Mouse (Mus musculus) telencephalon, adult 2 months (tissue): ENCODE measurements at regions not wholly inside any gene's neighbourhood (a gene's known extent, or its start where the extent isn't known, plus 50 kb on each side); places are given as distances from the start of the nearest gene placed in this dataset.

ENCODE experiments used
- DNase-seq: peaks from one replicate; pipeline ENCODE4 v3.0.0-alpha.2; 2011; ENCODE audit warnings: low read depth, low spot score

- DNase-seq = no peak
These were observed 221.2 kb upstream of the Rnaseh2b start for GRCm38 (mm10) chr14:62071140-62071539.

GRCm38 (mm10) chr14:62084047-62084446, 208.3 kb upstream of the Rnaseh2b start:
- no peak for DNase-seq

- DNase-seq = no peak
These were observed 204.2 kb upstream of the Rnaseh2b start for GRCm38 (mm10) chr14:62088174-62088573.

- DNase-seq = no peak
These were observed 174.9 kb upstream of the Rnaseh2b start for GRCm38 (mm10) chr14:62117532-62117931.

GRCm38 (mm10) chr14:62118542-62118953, 173.8 kb upstream of the Rnaseh2b start:
- no peak for DNase-seq

- no peak for DNase-seq
These were observed 163.5 kb upstream of the Rnaseh2b start for GRCm38 (mm10) chr14:62128918-62129317.

GRCm38 (mm10) chr14:62132353-62132816, 160.0 kb upstream of the Rnaseh2b start:
- no peak for DNase-seq

- peak; percentile 72 for DNase-seq
These were observed 154.4 kb upstream of the Rnaseh2b start for GRCm38 (mm10) chr14:62137981-62138380.

GRCm38 (mm10) chr14:62144385-62145030, 147.9 kb upstream of the Rnaseh2b start:
- DNase-seq = no peak

GRCm38 (mm10) chr14:62157038-62157716, 135.2 kb upstream of the Rnaseh2b start:
- DNase-seq = no peak

- no peak for DNase-seq
These were observed 132.7 kb upstream of the Rnaseh2b start for GRCm38 (mm10) chr14:62159690-62160089.

GRCm38 (mm10) chr14:62163120-62163796, 129.1 kb upstream of the Rnaseh2b start:
- no peak for DNase-seq

GRCm38 (mm10) chr14:62164918-62165317, 127.5 kb upstream of the Rnaseh2b start:
- DNase-seq = no peak

- peak; percentile 73 for DNase-seq
These were observed 126.4 kb upstream of the Rnaseh2b start for GRCm38 (mm10) chr14:62166006-62166405.

GRCm38 (mm10) chr14:62166596-62166995, 125.8 kb upstream of the Rnaseh2b start:
- DNase-seq = no peak

- DNase-seq = no peak
These were observed 125.3 kb upstream of the Rnaseh2b start for GRCm38 (mm10) chr14:62167090-62167489.

GRCm38 (mm10) chr14:62168711-62169110, 123.7 kb upstream of the Rnaseh2b start:
- no peak for DNase-seq

GRCm38 (mm10) chr14:62170385-62170784, 122.0 kb upstream of the Rnaseh2b start:
- no peak for DNase-seq

- DNase-seq = no peak
These were observed 120.9 kb upstream of the Rnaseh2b start for GRCm38 (mm10) chr14:62171256-62172047.

GRCm38 (mm10) chr14:62173835-62174530, 118.4 kb upstream of the Rnaseh2b start:
- peak; percentile 66 for DNase-seq

- no peak for DNase-seq
These were observed 116.9 kb upstream of the Rnaseh2b start for GRCm38 (mm10) chr14:62175384-62176048.
